In genomic region chr1:35811380-35811779, GRCm38 (mm10) we compare ENCODE assay signal across 14 mouse cellular contexts.
DNase-seq lines count a peak whose midpoint lies in the region; ATAC-seq lines count a peak whose summit lies in the region.
"Had no signal": no experiment of that assay in that cellular context is flagged by ENCODE, and none has a peak within 500 bp of the region (broad histone marks: within the 10 kb centered on the region; RNA-seq: fewer than 3 reads in every experiment).

No protein-coding gene starts in this region.

- H3K4me2 ChIP-seq in neural tube, embryonic 12.5 days (replicated peaks): no peak overlapping the region
- H3K4me2 ChIP-seq: embryonic facial prominence, embryonic 13.5 days; liver, embryonic 13.5 days had no signal

- no peaks in the 10 kb centered on the region for H3K27me3 ChIP-seq in heart, embryonic 10.5 days (ENCODE audit: insufficient read depth, poor library complexity, severe bottlenecking)
- H3K27me3 ChIP-seq in neural tube, embryonic 12.5 days (replicated peaks): no peaks in the 10 kb centered on the region
- H3K27me3 ChIP-seq: embryonic facial prominence, embryonic 13.5 days; liver, embryonic 13.5 days; Patski had no signal

- WGBS in heart, embryonic 10.5 days: 76% methylated on average over 6 of the region's 6 CpGs
- 20% methylated on average over 6 of the region's 6 CpGs for WGBS in neural tube, embryonic 12.5 days

- peak; percentile 56 for DNase-seq in heart, embryonic 10.5 days (ENCODE audit: low spot score)
- no peak for DNase-seq in heart, postnatal 14 days
- peak; percentile 25 for DNase-seq in cerebellum, adult 11-12 months
- peak; percentile 33 for DNase-seq in embryo, embryonic 11 days
- DNase-seq in thymus, adult 18-20 months: no peak
- no peak for DNase-seq in adrenal gland, postnatal 4 days (ENCODE audit: low spot score in 2 of 2)
- no peak for DNase-seq in kidney, adult 9 months
- DNase-seq: adrenal gland, postnatal 36 days; liver, embryonic 13.5 days had no signal

- no peaks in the 10 kb centered on the region for H3K36me3 ChIP-seq in heart, embryonic 10.5 days
- H3K36me3 ChIP-seq in neural tube, embryonic 12.5 days: no peaks in the 10 kb centered on the region
- H3K36me3 ChIP-seq: embryonic facial prominence, embryonic 13.5 days; liver, embryonic 13.5 days had no signal

- H3K27ac ChIP-seq in heart, embryonic 10.5 days: no peak overlapping the region
- H3K27ac ChIP-seq in neural tube, embryonic 12.5 days: no peak overlapping the region
- H3K27ac ChIP-seq: embryonic facial prominence, embryonic 13.5 days; kidney, postnatal 0 days; left cerebral cortex, adult 2 months; liver, embryonic 13.5 days had no signal

- no peak overlapping the region for H3K9ac ChIP-seq in neural tube, embryonic 12.5 days
- H3K9ac ChIP-seq: embryonic facial prominence, embryonic 13.5 days; liver, embryonic 13.5 days had no signal

- peak; percentile 83 for ATAC-seq in neural tube, embryonic 12.5 days (ENCODE audit: low FRiP score, low read depth)
- ATAC-seq: Patski had no signal

- intact Hi-C loops in heart, postnatal 14 days (cut with DNase I): no loop called here

- no peak overlapping the region for H3K4me3 ChIP-seq in heart, embryonic 10.5 days
- no peak overlapping the region for H3K4me3 ChIP-seq in neural tube, embryonic 12.5 days
- H3K4me3 ChIP-seq: embryonic facial prominence, embryonic 13.5 days; left cerebral cortex, adult 2 months; liver, embryonic 13.5 days had no signal

- no peaks in the 10 kb centered on the region for H3K9me3 ChIP-seq in heart, embryonic 10.5 days
- H3K9me3 ChIP-seq in neural tube, embryonic 12.5 days: no peaks in the 10 kb centered on the region
- H3K9me3 ChIP-seq: embryonic facial prominence, embryonic 13.5 days; liver, embryonic 13.5 days had no signal

- 0 out of 2 replicates have a peak, but pooled peaks cover 3% of the 10 kb centered on the region for H3K4me1 ChIP-seq in heart, embryonic 10.5 days
- H3K4me1 ChIP-seq in neural tube, embryonic 12.5 days: peaks cover 22% of the 10 kb centered on the region
- H3K4me1 ChIP-seq: liver, embryonic 13.5 days had no signal

Comparison
In these comparisons a context has a peak if more than half of its experiments do, and no peak if none do; other contexts are left out.
1. DNase-seq: peak in heart, embryonic 10.5 days (single experiment), cerebellum, adult 11-12 months (single experiment) and embryo, embryonic 11 days (single experiment); none in heart, postnatal 14 days (0 of 2), thymus, adult 18-20 months (0 of 2), adrenal gland, postnatal 4 days (0 of 2) and kidney, adult 9 months (single experiment).